Mouse (Mus musculus): ENCODE measurements around the gene 5031439G07Rik. TPM values are rescaled to one million over a fixed set of nuclear protein-coding genes. Genes with fewer than 3 reads are reported as not detected.
A peak's percentile ranks its signal among the peaks of the same experiment; 100 is the strongest.

5031439G07Rik gene
- polyA plus RNA-seq, 1 experiment: 20.8 TPM

DNA sequence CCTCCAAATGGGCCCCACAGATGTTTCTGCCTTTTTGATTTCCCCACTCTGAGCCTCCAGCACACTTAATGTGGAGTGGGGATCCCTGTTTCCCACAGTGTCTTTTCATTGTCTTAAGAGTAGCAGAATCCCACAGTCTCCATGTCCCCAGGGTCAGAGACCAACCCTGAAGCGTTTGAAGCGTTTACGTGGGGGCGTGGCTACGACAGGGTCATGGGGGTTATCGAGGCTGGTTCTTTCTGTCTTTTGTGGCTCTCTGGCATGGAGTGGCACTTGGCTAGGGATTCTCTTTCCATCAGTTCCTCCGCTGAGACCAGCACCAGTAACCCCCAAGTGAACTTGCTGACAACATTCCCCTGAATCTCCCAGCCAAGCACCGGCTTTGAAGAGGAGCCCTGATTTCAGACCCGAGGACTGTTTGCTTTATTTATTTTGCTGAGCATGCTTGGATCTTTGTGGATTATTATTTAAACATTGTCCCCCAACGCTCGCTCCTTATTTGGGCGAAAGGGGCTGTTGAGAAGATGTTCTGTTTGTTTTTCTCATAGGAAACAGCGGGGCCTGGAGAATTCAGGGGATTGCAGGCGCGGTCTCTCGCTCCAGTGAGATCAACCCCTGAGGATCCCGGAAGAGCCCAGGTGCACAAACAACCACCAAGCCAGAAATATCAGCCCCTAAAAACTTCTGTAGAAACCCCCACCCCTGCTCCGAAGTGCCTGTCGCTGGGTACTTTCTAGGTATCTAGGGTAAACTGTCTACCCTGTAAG lies 23.7 kb upstream of the 5031439G07Rik start:
- TF ChIP-seq POLR2A (IDR thresholded peaks at IDR 0.05; ENCODE audit: insufficient read depth, low read length): no peak
- no peak for TF ChIP-seq EP300 (IDR thresholded peaks at IDR 0.05; ENCODE audit: insufficient read depth, low read depth, low read length)
- no peak for TF ChIP-seq CTCF (IDR thresholded peaks at IDR 0.05; ENCODE audit: low read depth, low read length)
- Histone ChIP-seq H3K9ac (ENCODE audit: low read depth, poor library complexity, severe bottlenecking) (no peak overlapping the region), H3K27me3 (ENCODE audit: control insufficient read depth, insufficient read depth, low read length, poor library complexity, severe bottlenecking) (no peaks in the 10 kb centered on the region), H3K4me3 (ENCODE audit: low read depth, low read length) (no peak overlapping the region), H3K9me3 (replicated peaks; ENCODE audit: control insufficient read depth, insufficient read depth, low read length, poor library complexity, severe bottlenecking) (no peaks in the 10 kb centered on the region), H3K27ac (ENCODE audit: insufficient read depth, low read length) (no peak overlapping the region), H3K4me1 (ENCODE audit: control insufficient read depth, insufficient read depth, low read length) (no peaks in the 10 kb centered on the region), H3K36me3 (ENCODE audit: control insufficient read depth, insufficient read depth, low read length, poor library complexity, severe bottlenecking) (no peaks in the 10 kb centered on the region)

GRCm38 (mm10) chr15:85009666-85010065 lies 21.3 kb upstream of the 5031439G07Rik start:
- Histone ChIP-seq H3K4me1 (ENCODE audit: control insufficient read depth, insufficient read depth, low read length) (no peaks in the 10 kb centered on the region), H3K27ac (ENCODE audit: insufficient read depth, low read length) (no peak overlapping the region)

GRCm38 (mm10) chr15:85000984-85001982 lies 12.9 kb upstream of the 5031439G07Rik start:
- Histone ChIP-seq H3K27me3 (ENCODE audit: control insufficient read depth, insufficient read depth, low read length, poor library complexity, severe bottlenecking) (no peaks in the 10 kb centered on the region), H3K36me3 (ENCODE audit: control insufficient read depth, insufficient read depth, low read length, poor library complexity, severe bottlenecking) (no peaks in the 10 kb centered on the region), H3K9ac (ENCODE audit: low read depth, poor library complexity, severe bottlenecking) (no peak overlapping the region), H3K27ac (ENCODE audit: insufficient read depth, low read length) (no peak overlapping the region), H3K9me3 (replicated peaks; ENCODE audit: control insufficient read depth, insufficient read depth, low read length, poor library complexity, severe bottlenecking) (no peaks in the 10 kb centered on the region), H3K4me3 (ENCODE audit: low read depth, low read length) (no peak overlapping the region), H3K4me1 (ENCODE audit: control insufficient read depth, insufficient read depth, low read length) (no peaks in the 10 kb centered on the region)
- TF ChIP-seq POLR2A (IDR thresholded peaks at IDR 0.05; ENCODE audit: insufficient read depth, low read length) (no peak), EP300 (IDR thresholded peaks at IDR 0.05; ENCODE audit: insufficient read depth, low read depth, low read length) (0 out of 2 replicates have a peak, but pooled peaks have one; percentile 18), CTCF (IDR thresholded peaks at IDR 0.05; ENCODE audit: low read depth, low read length) (peak; percentile 88)

More at GRCm38 (mm10) chr15:85009666-85010065, 21.3 kb upstream of the 5031439G07Rik start:
- H3K27me3 ChIP-seq (ENCODE audit: control insufficient read depth, insufficient read depth, low read length, poor library complexity, severe bottlenecking): no peaks in the 10 kb centered on the region
- TF ChIP-seq POLR2A (IDR thresholded peaks at IDR 0.05; ENCODE audit: insufficient read depth, low read length) (no peak), CTCF (IDR thresholded peaks at IDR 0.05; ENCODE audit: low read depth, low read length) (no peak), EP300 (IDR thresholded peaks at IDR 0.05; ENCODE audit: insufficient read depth, low read depth, low read length) (no peak)
- no peaks in the 10 kb centered on the region for H3K9me3 ChIP-seq (replicated peaks; ENCODE audit: control insufficient read depth, insufficient read depth, low read length, poor library complexity, severe bottlenecking)
- no peak overlapping the region for H3K4me3 ChIP-seq (ENCODE audit: low read depth, low read length)
- H3K36me3 ChIP-seq (ENCODE audit: control insufficient read depth, insufficient read depth, low read length, poor library complexity, severe bottlenecking): no peaks in the 10 kb centered on the region
- no peak overlapping the region for H3K9ac ChIP-seq (ENCODE audit: low read depth, poor library complexity, severe bottlenecking)

DNA sequence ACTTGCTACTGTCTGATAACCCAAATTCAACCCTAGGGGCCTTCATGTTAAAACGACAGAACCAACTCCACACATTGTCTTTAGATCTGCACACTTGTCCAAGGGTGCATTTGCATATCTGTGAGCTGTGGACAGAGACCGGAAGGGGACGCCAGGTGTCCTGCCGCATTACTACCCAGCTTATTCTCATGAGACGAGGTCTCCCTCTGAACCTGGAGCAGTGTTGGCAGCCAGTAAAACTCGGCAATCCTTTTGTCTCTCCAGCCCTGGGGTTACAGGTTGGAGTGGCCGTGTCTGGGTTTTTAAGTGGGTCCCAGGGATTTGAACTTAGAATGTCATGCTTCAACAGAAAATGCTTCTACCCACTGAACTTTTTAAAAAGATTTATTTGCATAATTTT lies 11.6 kb upstream of the 5031439G07Rik start:
- TF ChIP-seq POLR2A (IDR thresholded peaks at IDR 0.05; ENCODE audit: insufficient read depth, low read length) (no peak), CTCF (IDR thresholded peaks at IDR 0.05; ENCODE audit: low read depth, low read length) (no peak), EP300 (IDR thresholded peaks at IDR 0.05; ENCODE audit: insufficient read depth, low read depth, low read length) (no peak)
- Histone ChIP-seq H3K4me1 (ENCODE audit: control insufficient read depth, insufficient read depth, low read length) (no peaks in the 10 kb centered on the region), H3K27me3 (ENCODE audit: control insufficient read depth, insufficient read depth, low read length, poor library complexity, severe bottlenecking) (no peaks in the 10 kb centered on the region)

GRCm38 (mm10) chr15:84997768-84998454 lies 9.6 kb upstream of the 5031439G07Rik start:
- Histone ChIP-seq H3K36me3 (ENCODE audit: control insufficient read depth, insufficient read depth, low read length, poor library complexity, severe bottlenecking) (no peaks in the 10 kb centered on the region), H3K4me3 (ENCODE audit: low read depth, low read length) (no peak overlapping the region), H3K27me3 (ENCODE audit: control insufficient read depth, insufficient read depth, low read length, poor library complexity, severe bottlenecking) (no peaks in the 10 kb centered on the region), H3K27ac (ENCODE audit: insufficient read depth, low read length) (no peak overlapping the region), H3K9me3 (replicated peaks; ENCODE audit: control insufficient read depth, insufficient read depth, low read length, poor library complexity, severe bottlenecking) (no peaks in the 10 kb centered on the region), H3K9ac (ENCODE audit: low read depth, poor library complexity, severe bottlenecking) (no peak overlapping the region), H3K4me1 (ENCODE audit: control insufficient read depth, insufficient read depth, low read length) (no peaks in the 10 kb centered on the region)
- TF ChIP-seq EP300 (IDR thresholded peaks at IDR 0.05; ENCODE audit: insufficient read depth, low read depth, low read length): no peak
- TF ChIP-seq CTCF (IDR thresholded peaks at IDR 0.05; ENCODE audit: low read depth, low read length): no peak
- TF ChIP-seq POLR2A (IDR thresholded peaks at IDR 0.05; ENCODE audit: insufficient read depth, low read length): no peak

More for the DNA sequence above, 11.6 kb upstream of the 5031439G07Rik start:
- Histone ChIP-seq H3K27ac (ENCODE audit: insufficient read depth, low read length) (no peak overlapping the region), H3K4me3 (ENCODE audit: low read depth, low read length) (no peak overlapping the region), H3K9me3 (replicated peaks; ENCODE audit: control insufficient read depth, insufficient read depth, low read length, poor library complexity, severe bottlenecking) (no peaks in the 10 kb centered on the region), H3K36me3 (ENCODE audit: control insufficient read depth, insufficient read depth, low read length, poor library complexity, severe bottlenecking) (no peaks in the 10 kb centered on the region), H3K9ac (ENCODE audit: low read depth, poor library complexity, severe bottlenecking) (no peak overlapping the region)

Data from ES-Bruce4 (cell line).